ENCODE assay signal across 8 mouse cellular contexts in the genomic region with DNA sequence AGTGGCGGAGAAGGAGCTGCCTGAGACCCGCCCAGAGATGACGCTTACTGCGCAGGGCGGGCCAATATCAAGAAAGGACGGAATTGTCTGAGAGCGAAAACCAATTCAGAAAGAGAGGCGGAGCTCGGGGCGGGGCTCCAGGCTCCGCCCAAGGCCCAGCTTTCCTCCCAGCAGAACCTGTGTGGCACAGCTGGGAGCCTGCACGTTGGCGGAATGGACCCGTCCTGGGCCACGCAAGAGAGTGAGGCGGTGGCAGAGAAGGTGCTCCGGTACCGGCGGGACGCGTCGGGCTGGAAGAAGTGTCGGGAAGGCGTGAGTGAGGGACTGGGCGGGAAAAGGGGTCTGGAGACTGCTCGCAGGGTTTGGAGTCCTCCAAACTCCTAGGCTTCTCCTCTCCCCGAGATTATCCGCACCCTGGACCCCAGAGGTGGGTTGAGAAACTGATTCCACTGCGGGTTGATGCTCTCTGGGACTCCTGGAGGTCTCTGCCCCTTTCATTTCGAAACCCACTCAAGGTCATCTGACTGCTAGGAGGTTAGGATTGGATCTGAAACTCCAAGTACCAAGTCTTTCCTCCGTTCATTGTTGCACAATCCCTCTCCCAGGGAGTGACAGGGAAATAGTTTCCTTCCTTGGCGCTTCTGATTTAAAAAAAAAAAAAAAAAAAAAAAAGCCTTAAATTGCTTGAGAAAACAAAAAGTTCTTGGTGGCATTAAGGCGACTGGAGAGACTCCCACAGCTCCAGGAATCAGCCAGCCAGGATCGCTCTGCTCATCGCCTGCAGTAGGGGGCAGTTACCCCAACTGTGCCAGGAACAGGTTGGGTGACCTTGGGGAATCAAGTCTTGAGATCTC. TPM values are rescaled to one million over a fixed set of nuclear protein-coding genes. Genes with fewer than 3 reads are reported as not detected.
DNase-seq lines count a peak whose midpoint lies in the region; ATAC-seq and TF ChIP-seq lines count a peak whose summit lies in the region.

A gene (plus strand): TSS at position 132 of the 854 bp plus-strand sequence.

- peak; percentile 86; the same call in 1 of the 2 replicates for TF ChIP-seq POLR2A in cortical plate, adult 2 months (IDR thresholded peaks at IDR 0.05; ENCODE audit: extremely low read depth, insufficient read depth, low read length)

- no peak within 1 kb of the TSS for H3K27ac ChIP-seq in cortical plate, adult 2 months (ENCODE audit: insufficient read depth, low read length)

- no peak for TF ChIP-seq CTCF in cortical plate, adult 2 months (IDR thresholded peaks at IDR 0.05; ENCODE audit: extremely low read depth, insufficient read depth, low read length)

- H3K4me1 ChIP-seq in cortical plate, adult 2 months (ENCODE audit: control insufficient read depth, insufficient read depth, low read length): peaks cover 2% of the 10 kb centered on the region

- peak; percentile 99 for ATAC-seq in activated CD4-positive, CD25-positive, alpha-beta regulatory T cell, adult 4 months
- peak; percentile 93 for ATAC-seq in megakaryocyte progenitor cell, adult 5-6 weeks (replicated peaks; ENCODE audit: poor library complexity)

- peak; percentile 86 for DNase-seq in gastrocnemius, postnatal 10 days
- DNase-seq in induced T-regulatory cell, adult 2 months (ENCODE audit: low read depth): peak; percentile 98
- peak; percentile 74 to 91 for DNase-seq in left cerebral cortex, adult 9 months (ENCODE audit: low spot score in 2 of 2)
- DNase-seq in right cerebral cortex, postnatal 14 days: peak; percentile 79
- DNase-seq in urinary bladder, postnatal 36 days (ENCODE audit: low spot score in 2 of 2): peak; percentile 93 to 95

- peak within 1 kb of the TSS; percentile 52 for H3K4me3 ChIP-seq in cortical plate, adult 2 months (ENCODE audit: insufficient read depth, low read length)

RNA-seq across cellular contexts. Expression of the gene that starts here (rescaled TPM):
- 10 to 100 TPM; 28.6 to 36.1 TPM for polyA plus RNA-seq in activated CD4-positive, CD25-positive, alpha-beta regulatory T cell, adult 4 months (2017; shearing (Covaris generic))
- 10.1 and 11.6 TPM in 2 replicates for polyA plus RNA-seq in cortical plate, adult 2 months (2012; rRNA removed)
- total RNA-seq in gastrocnemius, postnatal 10 days (2021): 1 to 10 TPM; 8.6 to 9.1 TPM
- 9.4 and 11.3 TPM in 2 replicates for total RNA-seq in megakaryocyte progenitor cell, adult 5-6 weeks (2015)
- 10.0 and 11.0 TPM in 2 replicates for total RNA-seq in megakaryocyte progenitor cell, adult 5-6 weeks (2017)
